Mouse (Mus musculus) gastrocnemius, adult 18-20 months (tissue): ENCODE results near the gene Cgas. TPM values are rescaled to one million over a fixed set of nuclear protein-coding genes. Genes with fewer than 3 reads are reported as not detected.

Experiments used
- DNase-seq: peaks from one replicate; pipeline ENCODE4 v3.0.0; 2021; ENCODE audit warnings: low spot score
- microRNA-seq: library from miRNA; unstranded; fragments of <30 nt; microRNA quantifications from one replicate; pipeline ENCODE4 v1.2.0, GENCODE M21; 2021
- total RNA-seq, 2 experiments: library from RNA; stranded (reverse); gene quantifications; 2 replicates each; pipeline ENCODE4 v1.2.3; 2021

The Cgas gene
- total RNA-seq, 2 experiments from 2014 or later, result 0.11 to 0.14 TPM

GRCm38 (mm10) chr9:78386947-78387346 is 56.1 kb downstream of the Cgas start:
- DNase-seq, result no peak

GRCm38 (mm10) chr9:78385893-78386292 is 57.1 kb downstream of the Cgas start:
- DNase-seq, result no peak

Small RNAs within 50 kb of the gene (microRNA-seq; reads per million reads assigned to microRNA genes)
- not detected for gene Gm26377

Other genes starting within 250 kb of the Cgas start
- not detected for gene Gsta1, start 212.6 kb downstream of the Cgas start, total RNA-seq
- gene Gm3776, start 186.1 kb downstream of the Cgas start, total RNA-seq, result under 1 TPM in 1 of 2 experiments, not detected in 1; 0.32 TPM
- gene Gm10639, start 153.3 kb downstream of the Cgas start, total RNA-seq, result not detected
- gene Omt2a, start 128.4 kb downstream of the Cgas start, total RNA-seq, result not detected
- gene Omt2b, start 115.6 kb downstream of the Cgas start, total RNA-seq, result not detected
- 1 to 10 TPM in 1 of 2 experiments, under 1 TPM in 1; 0.71 to 1.0 TPM for gene Gsta2, start 87.4 kb downstream of the Cgas start, total RNA-seq
- not detected for gene Dppa5a, start 75.1 kb downstream of the Cgas start, total RNA-seq
- gene Ooep, start 64.5 kb downstream of the Cgas start, total RNA-seq, result not detected
- gene Ddx43, start 47.5 kb downstream of the Cgas start, total RNA-seq, result not detected
- 10 to 100 TPM; 18.1 to 18.3 TPM for gene Mto1, start 5.0 kb upstream of the Cgas start, total RNA-seq
- not detected for gene Gm17324, start 5.5 kb upstream of the Cgas start, total RNA-seq
- gene Eef1a1, start 45.9 kb upstream of the Cgas start, total RNA-seq, result 100 to 1,000 TPM; 424 to 467 TPM
- gene Slc17a5, start 144.8 kb upstream of the Cgas start, total RNA-seq, result 1 to 10 TPM; 2.8 to 3.2 TPM
- gene Cd109, start 172.3 kb upstream of the Cgas start, total RNA-seq, result under 1 TPM; 0.27 to 0.74 TPM